Mouse (Mus musculus): Measurements from ENCODE around the gene Hoxc5.

The Hoxc5 gene

GRCm38 (mm10) chr15:102967312-102967510 lies at the start of gene Hoxc5:
Gene Hoxc5 (plus strand): TSS chr15:102967443.
- no peak for DNase-seq (ENCODE audit: low spot score in 2 of 2)

- no peak for DNase-seq (ENCODE audit: low spot score in 2 of 2)
Observed at GRCm38 (mm10) chr15:102917972-102918572, 49.2 kb upstream of the Hoxc5 start.

- no peak for DNase-seq (ENCODE audit: low spot score in 2 of 2)
Observed at GRCm38 (mm10) chr15:102918611-102919265, 48.5 kb upstream of the Hoxc5 start.

- DNase-seq (ENCODE audit: low spot score in 2 of 2): no peak
Observed at GRCm38 (mm10) chr15:102919336-102920180, 47.7 kb upstream of the Hoxc5 start.

- peak in 1 of 2 experiments; percentile 53 for DNase-seq (ENCODE audit: low spot score in 2 of 2)
Observed at GRCm38 (mm10) chr15:102920619-102921018, 46.6 kb upstream of the Hoxc5 start.

- peak in 1 of 2 experiments; percentile 60 for DNase-seq (ENCODE audit: low spot score in 2 of 2)
Observed at GRCm38 (mm10) chr15:102921053-102922011, 45.9 kb upstream of the Hoxc5 start, which contains the start of gene Hoxc13. Gene Hoxc13 (plus strand): TSS chr15:102921103.

- DNase-seq (ENCODE audit: low spot score in 2 of 2): peak in 1 of 2 experiments; percentile 55
Observed at GRCm38 (mm10) chr15:102922012-102922362, 45.3 kb upstream of the Hoxc5 start.

- peak in 1 of 2 experiments; percentile 36 for DNase-seq (ENCODE audit: low spot score in 2 of 2)
Observed at GRCm38 (mm10) chr15:102922636-102923500, 44.4 kb upstream of the Hoxc5 start.

GRCm38 (mm10) chr15:102927032-102927645 lies 40.1 kb upstream of the Hoxc5 start:
- DNase-seq (ENCODE audit: low spot score in 2 of 2): peak in 1 of 2 experiments; percentile 52

- no peak for DNase-seq (ENCODE audit: low spot score in 2 of 2)
Observed at GRCm38 (mm10) chr15:102931706-102932358, 35.4 kb upstream of the Hoxc5 start.

- no peak for DNase-seq (ENCODE audit: low spot score in 2 of 2)
Observed at GRCm38 (mm10) chr15:102934438-102934837, 32.8 kb upstream of the Hoxc5 start.

- DNase-seq (ENCODE audit: low spot score in 2 of 2): no peak
Observed at GRCm38 (mm10) chr15:102934897-102935296, 32.3 kb upstream of the Hoxc5 start.

- no peak for DNase-seq (ENCODE audit: low spot score in 2 of 2)
Observed at GRCm38 (mm10) chr15:102936279-102936972, 30.8 kb upstream of the Hoxc5 start, which contains the start of gene Hoxc12. Gene Hoxc12 (plus strand): TSS chr15:102936757.

- no peak for DNase-seq (ENCODE audit: low spot score in 2 of 2)
Observed at GRCm38 (mm10) chr15:102937036-102937666, 30.1 kb upstream of the Hoxc5 start.

- no peak for DNase-seq (ENCODE audit: low spot score in 2 of 2)
Observed at GRCm38 (mm10) chr15:102939256-102940155, 27.7 kb upstream of the Hoxc5 start.

GRCm38 (mm10) chr15:102942739-102943467 lies 24.3 kb upstream of the Hoxc5 start:
- no peak for DNase-seq (ENCODE audit: low spot score in 2 of 2)

GRCm38 (mm10) chr15:102943468-102943813 lies 23.8 kb upstream of the Hoxc5 start:
- no peak for DNase-seq (ENCODE audit: low spot score in 2 of 2)
